Mouse (Mus musculus) erythroblast, embryonic 14.5 days (primary cell): Measurements from ENCODE around the gene Fars2. TPM values are rescaled to one million over a fixed set of nuclear protein-coding genes. Genes with fewer than 3 reads are reported as not detected.

ENCODE experiments used
- H3K27me3 ChIP-seq: 2 replicates; pipeline ENCODE4 v1.6.1; 2012; ENCODE audit warnings: inconsistent platforms; ENCODE audit not compliant: control insufficient read depth
- H3K36me3 ChIP-seq: 2 replicates; pipeline ENCODE4 v1.6.1; 2012; ENCODE audit warnings: mild to moderate bottlenecking, inconsistent platforms; ENCODE audit not compliant: control insufficient read depth
- H3K4me1 ChIP-seq: 2 replicates; pipeline ENCODE4 v1.6.1; 2012; ENCODE audit warnings: inconsistent platforms; ENCODE audit not compliant: control insufficient read depth
- H3K4me3 ChIP-seq: replicated peaks from 2 replicates; pipeline ENCODE3; 2012; ENCODE audit warnings: moderate library complexity, mild to moderate bottlenecking, inconsistent platforms
- H3K9me3 ChIP-seq: 2 replicates; pipeline ENCODE4 v1.6.1; 2012; ENCODE audit warnings: low read length, inconsistent platforms, mixed read lengths; ENCODE audit not compliant: control insufficient read depth
- GATA1 ChIP-seq: IDR thresholded peaks from 2 replicates; pipeline ENCODE4 v1.6.1; 2012; ENCODE audit warnings: low read length, inconsistent platforms, mixed read lengths
- TAL1 ChIP-seq: IDR thresholded peaks from 3 replicates; pipeline ENCODE4 v1.6.1; 2012; ENCODE audit warnings: low read length, inconsistent platforms, mixed read lengths
- polyA plus RNA-seq: library from polyadenylated mRNA; stranded (reverse); fragments of >175 nt; gene quantifications from 2 replicates; pipeline ENCODE4 v1.2.3, GENCODE M21; 2012

Fars2 gene
- polyA plus RNA-seq, 1 experiment: 7.4 TPM

- Histone ChIP-seq H3K36me3 (no peaks in the 10 kb centered on the region), H3K4me1 (no peaks in the 10 kb centered on the region), H3K4me3 (no peak overlapping the region), H3K9me3 (no peaks in the 10 kb centered on the region), H3K27me3 (no peaks in the 10 kb centered on the region)
- TF ChIP-seq TAL1: no peak
- no peak for TF ChIP-seq GATA1
These were observed 177.3 kb downstream of the Fars2 start for GRCm38 (mm10) chr13:36294503-36294902.

DNA sequence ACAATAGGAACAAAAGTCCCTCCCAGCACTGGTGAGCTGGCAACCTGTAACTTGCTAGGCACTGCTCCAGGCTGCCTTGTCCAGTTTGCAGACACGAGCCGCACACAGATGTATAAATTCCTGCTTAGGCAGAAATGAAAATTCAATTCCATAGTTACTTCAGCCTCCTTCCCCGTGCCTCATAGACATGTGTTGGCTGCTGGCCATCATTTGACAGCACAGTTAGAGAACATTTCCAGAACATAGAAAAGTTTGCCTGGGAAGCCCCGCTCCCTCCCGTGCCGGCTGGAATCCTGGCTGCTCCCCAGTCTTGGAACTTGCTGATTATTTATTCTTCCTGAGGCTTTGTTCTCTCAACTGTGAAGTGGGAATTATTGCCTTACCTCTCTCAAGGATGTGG is 178.6 kb downstream of the Fars2 start:
- Histone ChIP-seq H3K36me3 (no peaks in the 10 kb centered on the region), H3K4me3 (no peak overlapping the region), H3K4me1 (no peaks in the 10 kb centered on the region), H3K27me3 (no peaks in the 10 kb centered on the region), H3K9me3 (no peaks in the 10 kb centered on the region)
- TF ChIP-seq TAL1 (no peak), GATA1 (no peak)

- Histone ChIP-seq H3K9me3 (no peaks in the 10 kb centered on the region), H3K36me3 (no peaks in the 10 kb centered on the region), H3K4me3 (no peak overlapping the region), H3K4me1 (no peaks in the 10 kb centered on the region), H3K27me3 (no peaks in the 10 kb centered on the region)
- TF ChIP-seq GATA1 (no peak), TAL1 (no peak)
These were observed 179.4 kb downstream of the Fars2 start for GRCm38 (mm10) chr13:36296574-36296973.

- no peak overlapping the region for H3K4me3 ChIP-seq
- no peaks in the 10 kb centered on the region for H3K4me1 ChIP-seq
- no peaks in the 10 kb centered on the region for H3K9me3 ChIP-seq
- H3K36me3 ChIP-seq: no peaks in the 10 kb centered on the region
- no peaks in the 10 kb centered on the region for H3K27me3 ChIP-seq
- TF ChIP-seq TAL1: no peak
- TF ChIP-seq GATA1: no peak
These were observed 181.0 kb downstream of the Fars2 start for GRCm38 (mm10) chr13:36297950-36298781.

- TF ChIP-seq GATA1 (no peak), TAL1 (no peak)
- Histone ChIP-seq H3K9me3 (no peaks in the 10 kb centered on the region), H3K4me3 (no peak overlapping the region), H3K27me3 (no peaks in the 10 kb centered on the region), H3K4me1 (no peaks in the 10 kb centered on the region), H3K36me3 (no peaks in the 10 kb centered on the region)
These were observed 181.5 kb downstream of the Fars2 start for GRCm38 (mm10) chr13:36298782-36299031.

- Histone ChIP-seq H3K27me3 (no peaks in the 10 kb centered on the region), H3K4me3 (no peak overlapping the region), H3K9me3 (no peaks in the 10 kb centered on the region), H3K4me1 (no peaks in the 10 kb centered on the region), H3K36me3 (no peaks in the 10 kb centered on the region)
- TF ChIP-seq TAL1 (no peak), GATA1 (no peak)
These were observed 185.6 kb downstream of the Fars2 start for GRCm38 (mm10) chr13:36302770-36303169.

DNA sequence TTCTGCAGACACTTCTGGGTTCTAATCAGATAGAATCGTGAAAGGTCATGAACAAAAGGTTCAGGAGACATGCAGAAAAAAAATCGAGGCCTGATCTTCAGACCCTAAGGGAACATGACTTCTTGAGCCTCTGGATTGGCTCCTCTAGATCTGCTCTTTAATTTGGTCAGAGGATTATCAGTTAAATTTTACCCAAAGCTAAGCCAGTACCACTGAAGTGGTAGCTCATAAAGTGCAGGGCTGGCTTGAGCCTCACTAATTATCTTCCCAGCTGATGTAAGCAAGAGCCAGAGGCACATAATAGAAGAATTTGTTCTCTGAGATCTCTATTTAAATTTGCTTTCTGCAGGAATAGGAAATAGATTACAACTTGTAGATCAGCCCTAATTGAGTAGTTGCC is 188.1 kb downstream of the Fars2 start:
- no peaks in the 10 kb centered on the region for H3K9me3 ChIP-seq
- no peaks in the 10 kb centered on the region for H3K4me1 ChIP-seq
- H3K27me3 ChIP-seq: no peaks in the 10 kb centered on the region
- TF ChIP-seq TAL1: no peak
- TF ChIP-seq GATA1: no peak
- no peaks in the 10 kb centered on the region for H3K36me3 ChIP-seq
- H3K4me3 ChIP-seq: no peak overlapping the region

DNA sequence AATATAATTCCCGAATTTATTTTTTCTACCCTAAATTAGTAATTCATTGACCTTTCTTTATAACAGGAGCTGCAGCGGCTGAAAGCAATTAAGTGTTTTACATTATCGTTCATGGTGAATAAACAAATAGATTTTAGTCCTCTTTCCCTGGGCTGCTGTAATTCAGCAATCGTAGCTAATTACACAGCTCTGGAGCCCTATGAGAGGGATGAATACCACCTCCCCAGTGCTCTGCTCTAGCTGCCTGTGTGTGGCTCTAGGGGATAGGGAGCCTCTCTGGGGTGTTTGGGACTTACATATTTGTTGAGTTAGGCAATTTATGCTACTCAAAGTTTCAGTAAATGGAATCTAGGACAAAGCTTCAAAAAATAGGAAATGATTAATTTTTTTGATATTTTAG is 190.2 kb downstream of the Fars2 start:
- H3K9me3 ChIP-seq: no peaks in the 10 kb centered on the region
- H3K4me1 ChIP-seq: no peaks in the 10 kb centered on the region
- TF ChIP-seq TAL1 (no peak), GATA1 (no peak)
- no peaks in the 10 kb centered on the region for H3K27me3 ChIP-seq
- H3K36me3 ChIP-seq: no peaks in the 10 kb centered on the region
- H3K4me3 ChIP-seq: no peak overlapping the region

GRCm38 (mm10) chr13:36309160-36309559 is 191.9 kb downstream of the Fars2 start:
- Histone ChIP-seq H3K27me3 (no peaks in the 10 kb centered on the region), H3K9me3 (no peaks in the 10 kb centered on the region), H3K4me1 (no peaks in the 10 kb centered on the region), H3K4me3 (no peak overlapping the region), H3K36me3 (no peaks in the 10 kb centered on the region)
- TF ChIP-seq GATA1: no peak

- Histone ChIP-seq H3K4me1 (no peaks in the 10 kb centered on the region), H3K36me3 (no peaks in the 10 kb centered on the region), H3K9me3 (no peaks in the 10 kb centered on the region), H3K27me3 (no peaks in the 10 kb centered on the region), H3K4me3 (no peak overlapping the region)
- TF ChIP-seq GATA1 (no peak), TAL1 (no peak)
These were observed 197.0 kb downstream of the Fars2 start for GRCm38 (mm10) chr13:36314218-36314617.
